Mouse (Mus musculus) heart, embryonic 10.5 days (tissue): ENCODE results near the gene D17H6S53E. TPM values are rescaled to one million over a fixed set of nuclear protein-coding genes. Genes with fewer than 3 reads are reported as not detected.
"Not testable (repeated sequence)": the region's sequence is repeated elsewhere in the genome, so short reads cannot be mapped to it uniquely, and the experiment has no call there.

Experiments
- DNase-seq: peaks from one replicate; pipeline ENCODE4 v3.0.0-alpha.2; 2017; ENCODE audit warnings: low spot score
- H3K27ac ChIP-seq: fragments of 300-500 bp; sonication (generic); 2 replicates; pipeline ENCODE4 v1.5.1; 2016; ENCODE audit warnings: mild to moderate bottlenecking
- H3K27me3 ChIP-seq: fragments of 300-500 bp; sonication (generic); 2 replicates; pipeline ENCODE4 v1.6.1; 2016; ENCODE audit warnings: mild to moderate bottlenecking; ENCODE audit not compliant: poor library complexity, insufficient read depth, severe bottlenecking
- H3K36me3 ChIP-seq: fragments of 300-500 bp; sonication (generic); 2 replicates; pipeline ENCODE4 v1.6.1; 2016; ENCODE audit warnings: mild to moderate bottlenecking, moderate library complexity
- H3K4me1 ChIP-seq: fragments of 300-500 bp; sonication (generic); 2 replicates; pipeline ENCODE4 v1.6.1; 2016; ENCODE audit warnings: mild to moderate bottlenecking
- H3K4me3 ChIP-seq: fragments of 300-500 bp; sonication (generic); 2 replicates; pipeline ENCODE4 v1.5.1; 2016; ENCODE audit warnings: mild to moderate bottlenecking, moderate library complexity
- H3K9me3 ChIP-seq: fragments of 300-500 bp; sonication (generic); 2 replicates; pipeline ENCODE4 v1.6.1; 2016; ENCODE audit warnings: mild to moderate bottlenecking, moderate library complexity
- WGBS: fragments of 180-500 bp; shearing (Covaris S2); methylation state at CpG from one replicate; pipeline ENCODE4 v1.1.7; 2016; 5-methylcytosine and 5-hydroxymethylcytosine counted together
- polyA plus RNA-seq: library from polyadenylated mRNA; unstranded; fragments of >200 nt; fragmentation: Nextera tagmentation; extraction: Ambion mirVana; gene quantifications from 2 replicates; pipeline ENCODE4 v1.2.1, GENCODE M21; 2016

D17H6S53E gene
- polyA plus RNA-seq, 1 experiment from 2014 or later, result 7.4 TPM

GRCm38 (mm10) chr17:35104754-35105153 is 21.4 kb upstream of the D17H6S53E start:
- 58% methylated on average over 6 of the region's 6 CpGs for WGBS
- Histone ChIP-seq H3K27me3 (no peaks in the 10 kb centered on the region), H3K9me3 (no peaks in the 10 kb centered on the region), H3K4me3 (no peak overlapping the region), H3K4me1 (peaks cover 37% of the 10 kb centered on the region), H3K36me3 (peaks cover 50% of the 10 kb centered on the region), H3K27ac (no peak overlapping the region)
- DNase-seq, result no peak

- WGBS, result 30% methylated on average over 13 of the region's 13 CpGs
- DNase-seq, result no peak
- Histone ChIP-seq H3K9me3 (no peaks in the 10 kb centered on the region), H3K27me3 (no peaks in the 10 kb centered on the region), H3K4me1 (peaks cover 27% of the 10 kb centered on the region), H3K36me3 (peaks cover 39% of the 10 kb centered on the region), H3K27ac (peak overlapping the region; percentile 69; the same call in 1 of the 2 replicates), H3K4me3 (peak overlapping the region; percentile 22; the same call in 1 of the 2 replicates)
These were observed 20.3 kb upstream of the D17H6S53E start for GRCm38 (mm10) chr17:35105740-35106389.

- Histone ChIP-seq H3K4me3 (no peak overlapping the region), H3K4me1 (peaks cover 31% of the 10 kb centered on the region), H3K27me3 (no peaks in the 10 kb centered on the region), H3K9me3 (no peaks in the 10 kb centered on the region), H3K36me3 (peaks cover 32% of the 10 kb centered on the region), H3K27ac (no peak overlapping the region)
- DNase-seq, result no peak
- 61% methylated on average over 3 of the region's 3 CpGs for WGBS
These were observed 19.7 kb upstream of the D17H6S53E start for GRCm38 (mm10) chr17:35106522-35106921.

- WGBS, result 78% methylated on average over 6 of the region's 6 CpGs
- no peak within 1 kb of the TSS for H3K4me3 ChIP-seq
- peaks cover 17% of the 10 kb centered on the region for H3K36me3 ChIP-seq
- no peaks in the 10 kb centered on the region for H3K27me3 ChIP-seq
- H3K9me3 ChIP-seq, result no peaks in the 10 kb centered on the region
- H3K4me1 ChIP-seq, result peaks cover 20% of the 10 kb centered on the region
- no peak within 1 kb of the TSS for H3K27ac ChIP-seq
- no peak for DNase-seq
These were observed 18.1 kb upstream of the D17H6S53E start, which contains the start of gene Ly6g5c for GRCm38 (mm10) chr17:35108097-35108496. TSS of gene Ly6g5c (plus strand) at chr17:35108279.

- H3K4me3 ChIP-seq, result no peak overlapping the region
- H3K4me1 ChIP-seq, result peaks cover 7% of the 10 kb centered on the region; the same call in 1 of the 2 replicates
- H3K27me3 ChIP-seq, result no peaks in the 10 kb centered on the region
- peak overlapping the region; percentile 69 for H3K27ac ChIP-seq
- H3K9me3 ChIP-seq, result no peaks in the 10 kb centered on the region
- DNase-seq, result no peak
- H3K36me3 ChIP-seq, result peaks cover 28% of the 10 kb centered on the region
- 66% methylated on average over 9 of the region's 9 CpGs for WGBS
These were observed 14.4 kb upstream of the D17H6S53E start for GRCm38 (mm10) chr17:35111774-35112173.

GRCm38 (mm10) chr17:35115046-35116019 is 10.8 kb upstream of the D17H6S53E start, which contains the start of gene Ly6g5b:
TSS of gene Ly6g5b (minus strand) at chr17:35115428.
- DNase-seq, result no peak
- no peak within 1 kb of the TSS for H3K27ac ChIP-seq
- H3K27me3 ChIP-seq, result no peaks in the 10 kb centered on the region
- H3K36me3 ChIP-seq, result peaks cover 55% of the 10 kb centered on the region
- WGBS, result 87% methylated on average over 8 of the region's 8 CpGs
- H3K4me3 ChIP-seq, result no peak within 1 kb of the TSS
- peaks cover 12% of the 10 kb centered on the region; the same call in 1 of the 2 replicates for H3K4me1 ChIP-seq
- no peaks in the 10 kb centered on the region for H3K9me3 ChIP-seq

- Histone ChIP-seq H3K27ac (peak overlapping the region; percentile 94), H3K4me3 (peak overlapping the region; percentile 97), H3K36me3 (peaks cover 57% of the 10 kb centered on the region), H3K27me3 (no peaks in the 10 kb centered on the region), H3K9me3 (no peaks in the 10 kb centered on the region), H3K4me1 (peaks cover 27% of the 10 kb centered on the region)
- under 1% methylated on average over 33 of the region's 33 CpGs for WGBS
- DNase-seq, result no peak
These were observed 5.4 kb upstream of the D17H6S53E start for GRCm38 (mm10) chr17:35120745-35121142.

- WGBS, result under 1% methylated on average over 50 of the region's 50 CpGs
- Histone ChIP-seq H3K4me1 (peaks cover 29% of the 10 kb centered on the region), H3K36me3 (peaks cover 52% of the 10 kb centered on the region), H3K9me3 (no peaks in the 10 kb centered on the region), H3K4me3 (peak within 1 kb of the TSS; percentile 97), H3K27ac (peak within 1 kb of the TSS; percentile 94), H3K27me3 (no peaks in the 10 kb centered on the region)
- DNase-seq, result peak; percentile 99
These were observed 4.9 kb upstream of the D17H6S53E start, which contains the start of gene Gpank1 for GRCm38 (mm10) chr17:35121143-35121799. TSS of gene Gpank1 (plus strand) at chr17:35121455.

GRCm38 (mm10) chr17:35121871-35122303 is 4.3 kb upstream of the D17H6S53E start, which contains the start of gene Csnk2b:
TSS of gene Csnk2b (minus strand) at chr17:35122053.
- Histone ChIP-seq H3K4me1 (peaks cover 35% of the 10 kb centered on the region), H3K36me3 (peaks cover 48% of the 10 kb centered on the region), H3K4me3 (peak within 1 kb of the TSS; percentile 97), H3K27ac (peak within 1 kb of the TSS; percentile 94), H3K9me3 (no peaks in the 10 kb centered on the region), H3K27me3 (no peaks in the 10 kb centered on the region)
- no peak for DNase-seq
- under 1% methylated on average over 19 of the region's 19 CpGs for WGBS

- not testable (repeated sequence) for H3K4me3 ChIP-seq, H3K9me3 ChIP-seq, DNase-seq, H3K27me3 ChIP-seq, H3K27ac ChIP-seq
- Histone ChIP-seq H3K36me3 (peaks cover 44% of the 10 kb centered on the region), H3K4me1 (peaks cover 45% of the 10 kb centered on the region)
- 88% methylated on average over 9 of the region's 9 CpGs for WGBS
These were observed 2.9 kb upstream of the D17H6S53E start for GRCm38 (mm10) chr17:35123287-35123686.

- not testable (repeated sequence) for H3K4me3 ChIP-seq, DNase-seq, H3K9me3 ChIP-seq, H3K27ac ChIP-seq, H3K27me3 ChIP-seq
- Histone ChIP-seq H3K36me3 (peaks cover 41% of the 10 kb centered on the region), H3K4me1 (peaks cover 53% of the 10 kb centered on the region)
- 92% methylated on average over 12 of the region's 12 CpGs for WGBS
These were observed 1.8 kb upstream of the D17H6S53E start for GRCm38 (mm10) chr17:35124261-35124896.

GRCm38 (mm10) chr17:35125081-35125480 is 1.1 kb upstream of the D17H6S53E start:
- DNase-seq, result no peak
- Histone ChIP-seq H3K27ac (no peak overlapping the region), H3K4me3 (no peak overlapping the region), H3K4me1 (peaks cover 50% of the 10 kb centered on the region), H3K36me3 (peaks cover 39% of the 10 kb centered on the region), H3K27me3 (no peaks in the 10 kb centered on the region), H3K9me3 (no peaks in the 10 kb centered on the region)
- 93% methylated on average over 1 of the region's 1 CpGs for WGBS
